Mouse (Mus musculus): ENCODE measurements around the gene Hoxb9.

GRCm38 (mm10) chr11:96272024-96272921 lies 1.0 kb downstream of the Hoxb9 start:
- no peak for TF ChIP-seq POLR2A (IDR thresholded peaks at IDR 0.05; ENCODE audit: low read depth, low read length)
- TF ChIP-seq CTCF (IDR thresholded peaks at IDR 0.05; ENCODE audit: extremely low read depth, insufficient read length, insufficient replicate concordance, low read depth, low read length), result no peak
